Mouse (Mus musculus): ENCODE data around the gene Gtf2i.

GRCm38 (mm10) chr5:134229391-134229790, 85.2 kb downstream of the Gtf2i start, which contains the start of gene Ncf1:
- TF ChIP-seq E2F4 (IDR thresholded peaks at IDR 0.05; ENCODE audit: insufficient read depth): no peak
- no peak for TF ChIP-seq POLR2AphosphoS2 (IDR thresholded peaks at IDR 0.05; ENCODE audit: insufficient read length, low read depth)
- no peak for TF ChIP-seq POLR2A (IDR thresholded peaks at IDR 0.05; ENCODE audit: insufficient read length, low read depth)
- no peak for TF ChIP-seq MAX (IDR thresholded peaks at IDR 0.05; ENCODE audit: low read depth)
- TF ChIP-seq USF1 (IDR thresholded peaks at IDR 0.05; ENCODE audit: low read depth): no peak
- no peak for TF ChIP-seq TCF12 (IDR thresholded peaks at IDR 0.05; ENCODE audit: insufficient read depth, poor library complexity, severe bottlenecking)
- TF ChIP-seq TCF3 (IDR thresholded peaks at IDR 0.05; ENCODE audit: insufficient read length, low read depth): no peak
- TF ChIP-seq CEBPB (IDR thresholded peaks at IDR 0.05; ENCODE audit: insufficient read depth, poor library complexity, severe bottlenecking): no peak
- no peak for TF ChIP-seq MYOG (IDR thresholded peaks at IDR 0.05; ENCODE audit: control insufficient read depth in 1 of 3, insufficient read depth in 1 of 3, insufficient read length in 2 of 3, low read depth in 2 of 3)
- no peak for TF ChIP-seq MYOD1 (IDR thresholded peaks at IDR 0.05; ENCODE audit: control insufficient read depth in 1 of 3, insufficient read length in 2 of 3, low read depth in 2 of 3)
- TF ChIP-seq REST (IDR thresholded peaks at IDR 0.05; ENCODE audit: insufficient read depth, insufficient read length): no peak
